Mouse (Mus musculus): ENCODE results near the gene Il1rapl1. TPM values are rescaled to one million over a fixed set of nuclear protein-coding genes. Genes with fewer than 3 reads are reported as not detected.
A peak's percentile ranks its signal among the peaks of the same experiment; 100 is the strongest.

The Il1rapl1 gene
- polyA plus RNA-seq (2015; fragmentation: Nextera tagmentation; extraction: Ambion mirVana): 3.2 and 3.8 TPM in 2 replicates

DNA sequence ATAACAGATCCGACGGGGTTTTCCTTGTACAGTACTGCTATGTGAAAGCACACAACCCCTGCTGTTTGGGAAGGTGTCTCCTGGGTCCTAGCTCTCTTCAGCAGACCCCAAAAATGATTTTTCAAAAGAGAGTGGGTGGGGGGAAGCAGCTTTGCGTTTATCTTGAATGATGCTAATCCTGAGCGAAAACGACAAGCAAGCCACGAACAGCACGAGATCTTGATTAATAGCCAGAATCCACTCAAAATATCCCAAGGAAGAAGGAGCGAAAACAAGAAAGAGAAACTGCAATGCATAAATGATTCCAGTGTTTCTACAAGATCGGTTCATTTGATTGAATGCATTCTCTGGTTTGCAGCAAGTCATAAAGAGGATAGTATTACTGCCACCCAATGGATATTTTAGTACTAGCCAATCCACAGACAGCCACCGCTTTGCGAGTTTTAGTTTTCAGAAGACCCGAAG, at the start of gene Il1rapl1:
Il1rapl1 (minus strand) TSS at position 37 of the 465 bp plus-strand sequence.
- WGBS: 26% methylated on average over 12 of the region's 12 CpGs

GRCm38 (mm10) chrX:88158037-88158436, 42.6 kb upstream of the Il1rapl1 start:
- ATAC-seq: no peak
- WGBS: 46% methylated on average over 2 of the region's 2 CpGs

More for the DNA sequence above, at the start of gene Il1rapl1:
- Histone ChIP-seq H3K27ac (peak within 1 kb of the TSS; percentile 56), H3K9me3 (no peaks in the 10 kb centered on the region), H3K4me1 (replicated peaks) (no peaks in the 10 kb centered on the region), H3K27me3 (no peaks in the 10 kb centered on the region), H3K36me3 (no peaks in the 10 kb centered on the region), H3K4me2 (replicated peaks) (peak within 1 kb of the TSS; percentile 52), H3K4me3 (replicated peaks) (peak within 1 kb of the TSS; percentile 45), H3K9ac (replicated peaks) (peak within 1 kb of the TSS; percentile 52; the same call in 1 of the 2 replicates)
- peak; percentile 87 for ATAC-seq

GRCm38 (mm10) chrX:88125612-88126011, 10.2 kb upstream of the Il1rapl1 start:
- Histone ChIP-seq H3K9me3 (no peaks in the 10 kb centered on the region), H3K4me1 (replicated peaks) (no peaks in the 10 kb centered on the region), H3K4me3 (replicated peaks) (no peak overlapping the region), H3K4me2 (replicated peaks) (no peak overlapping the region), H3K27me3 (no peaks in the 10 kb centered on the region), H3K9ac (replicated peaks) (no peak overlapping the region), H3K27ac (no peak overlapping the region), H3K36me3 (no peaks in the 10 kb centered on the region)
- WGBS: 73% methylated on average over 3 of the region's 3 CpGs
- no peak for ATAC-seq

More at GRCm38 (mm10) chrX:88158037-88158436, 42.6 kb upstream of the Il1rapl1 start:
- Histone ChIP-seq H3K4me2 (replicated peaks) (no peak overlapping the region), H3K9me3 (no peaks in the 10 kb centered on the region), H3K36me3 (no peaks in the 10 kb centered on the region), H3K4me1 (replicated peaks) (no peaks in the 10 kb centered on the region), H3K4me3 (replicated peaks) (no peak overlapping the region), H3K27me3 (no peaks in the 10 kb centered on the region), H3K27ac (no peak overlapping the region), H3K9ac (replicated peaks) (no peak overlapping the region)

- WGBS: 86% methylated on average over 3 of the region's 3 CpGs
- ATAC-seq: no peak
- Histone ChIP-seq H3K4me2 (replicated peaks) (no peak overlapping the region), H3K9me3 (no peaks in the 10 kb centered on the region), H3K4me3 (replicated peaks) (no peak overlapping the region), H3K27me3 (no peaks in the 10 kb centered on the region), H3K36me3 (no peaks in the 10 kb centered on the region), H3K27ac (no peak overlapping the region), H3K9ac (replicated peaks) (no peak overlapping the region), H3K4me1 (replicated peaks) (no peaks in the 10 kb centered on the region)
Observed at GRCm38 (mm10) chrX:88120070-88120469, 4.6 kb upstream of the Il1rapl1 start.

- no peaks in the 10 kb centered on the region for H3K27me3 ChIP-seq
Observed at GRCm38 (mm10) chrX:88117858-88118257, 2.4 kb upstream of the Il1rapl1 start.

GRCm38 (mm10) chrX:88116326-88116725, 881 bp upstream of the Il1rapl1 start:
- WGBS: 15% methylated on average over 3 of the region's 3 CpGs
- Histone ChIP-seq H3K9ac (replicated peaks) (no peak overlapping the region), H3K27me3 (no peaks in the 10 kb centered on the region), H3K4me2 (replicated peaks) (peak overlapping the region; percentile 52), H3K36me3 (no peaks in the 10 kb centered on the region), H3K4me1 (replicated peaks) (no peaks in the 10 kb centered on the region), H3K9me3 (no peaks in the 10 kb centered on the region), H3K27ac (no peak overlapping the region), H3K4me3 (replicated peaks) (peak overlapping the region; percentile 45)
- no peak for ATAC-seq

More at GRCm38 (mm10) chrX:88117858-88118257, 2.4 kb upstream of the Il1rapl1 start:
- H3K4me1 ChIP-seq (replicated peaks): no peaks in the 10 kb centered on the region
- H3K36me3 ChIP-seq: no peaks in the 10 kb centered on the region
- no peak overlapping the region for H3K9ac ChIP-seq (replicated peaks)
- ATAC-seq: no peak
- no peak overlapping the region for H3K27ac ChIP-seq
- 44% methylated on average over 3 of the region's 3 CpGs for WGBS
- H3K4me2 ChIP-seq (replicated peaks): no peak overlapping the region
- H3K4me3 ChIP-seq (replicated peaks): no peak overlapping the region
- no peaks in the 10 kb centered on the region for H3K9me3 ChIP-seq

DNA sequence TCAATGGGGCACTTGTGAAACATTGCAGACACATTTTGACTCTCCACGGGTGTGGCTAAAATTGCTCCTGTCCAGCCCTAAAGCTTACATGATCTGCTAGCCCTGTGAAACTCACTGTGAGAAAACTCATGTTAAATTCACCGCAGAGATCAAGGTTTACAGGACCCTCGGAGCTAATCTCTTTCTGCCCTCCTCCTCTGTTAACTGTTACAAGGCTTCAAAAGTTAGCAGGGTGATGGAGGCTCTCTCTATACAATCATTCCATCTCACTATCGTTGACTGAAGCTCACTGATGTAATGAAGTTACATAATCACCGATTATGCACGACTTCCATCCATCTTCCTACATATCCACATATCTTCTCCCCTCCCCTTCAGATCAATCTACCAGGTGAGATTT, 1.9 kb downstream of the Il1rapl1 start:
- H3K9me3 ChIP-seq: no peaks in the 10 kb centered on the region
- H3K4me3 ChIP-seq (replicated peaks): peak overlapping the region; percentile 45
- ATAC-seq: no peak
- no peaks in the 10 kb centered on the region for H3K36me3 ChIP-seq
- H3K4me2 ChIP-seq (replicated peaks): peak overlapping the region; percentile 52
- no peak overlapping the region for H3K27ac ChIP-seq
- H3K4me1 ChIP-seq (replicated peaks): no peaks in the 10 kb centered on the region
- H3K9ac ChIP-seq (replicated peaks): peak overlapping the region; percentile 10; the same call in 1 of the 2 replicates
- WGBS: 50% methylated on average over 6 of the region's 6 CpGs
- no peaks in the 10 kb centered on the region for H3K27me3 ChIP-seq

- WGBS: 33% methylated on average over 2 of the region's 2 CpGs
- no peak for ATAC-seq
Observed at GRCm38 (mm10) chrX:88112254-88112653, 3.2 kb downstream of the Il1rapl1 start.

DNA sequence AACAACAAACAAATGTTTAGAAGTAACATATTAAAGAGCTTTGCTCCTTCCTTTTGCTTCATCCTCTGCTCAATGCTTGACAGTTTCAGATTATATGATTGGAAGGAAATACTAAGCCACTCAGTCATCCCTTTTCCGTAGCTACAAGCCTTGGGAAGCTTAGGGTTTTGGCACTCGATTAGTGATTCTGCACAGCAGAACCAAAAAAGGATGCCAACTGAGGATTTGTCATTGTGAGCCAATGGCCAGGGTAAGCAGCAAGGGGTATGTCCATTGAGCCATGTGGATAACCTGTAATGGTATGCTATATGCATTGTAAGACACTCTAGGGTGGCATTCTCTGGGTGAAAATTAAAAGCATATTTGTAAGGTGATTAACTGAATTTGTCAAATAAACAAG, 5.7 kb downstream of the Il1rapl1 start:
- WGBS: 66% methylated on average over 2 of the region's 2 CpGs
- Histone ChIP-seq H3K4me2 (replicated peaks) (no peak overlapping the region), H3K4me1 (replicated peaks) (no peaks in the 10 kb centered on the region), H3K36me3 (no peaks in the 10 kb centered on the region), H3K27ac (no peak overlapping the region), H3K27me3 (no peaks in the 10 kb centered on the region), H3K4me3 (replicated peaks) (no peak overlapping the region), H3K9me3 (no peaks in the 10 kb centered on the region), H3K9ac (replicated peaks) (no peak overlapping the region)
- no peak for ATAC-seq

More at GRCm38 (mm10) chrX:88112254-88112653, 3.2 kb downstream of the Il1rapl1 start:
- Histone ChIP-seq H3K4me1 (replicated peaks) (no peaks in the 10 kb centered on the region), H3K9me3 (no peaks in the 10 kb centered on the region), H3K4me2 (replicated peaks) (peak overlapping the region; percentile 32), H3K27ac (no peak overlapping the region), H3K9ac (replicated peaks) (no peak overlapping the region), H3K27me3 (no peaks in the 10 kb centered on the region), H3K4me3 (replicated peaks) (no peak overlapping the region), H3K36me3 (no peaks in the 10 kb centered on the region)

GRCm38 (mm10) chrX:88093936-88094569, 21.4 kb downstream of the Il1rapl1 start:
- Histone ChIP-seq H3K9me3 (no peaks in the 10 kb centered on the region), H3K4me2 (replicated peaks) (no peak overlapping the region), H3K27ac (no peak overlapping the region), H3K4me3 (replicated peaks) (no peak overlapping the region), H3K4me1 (replicated peaks) (no peaks in the 10 kb centered on the region), H3K9ac (replicated peaks) (no peak overlapping the region), H3K27me3 (no peaks in the 10 kb centered on the region), H3K36me3 (no peaks in the 10 kb centered on the region)
- no peak for ATAC-seq

DNA sequence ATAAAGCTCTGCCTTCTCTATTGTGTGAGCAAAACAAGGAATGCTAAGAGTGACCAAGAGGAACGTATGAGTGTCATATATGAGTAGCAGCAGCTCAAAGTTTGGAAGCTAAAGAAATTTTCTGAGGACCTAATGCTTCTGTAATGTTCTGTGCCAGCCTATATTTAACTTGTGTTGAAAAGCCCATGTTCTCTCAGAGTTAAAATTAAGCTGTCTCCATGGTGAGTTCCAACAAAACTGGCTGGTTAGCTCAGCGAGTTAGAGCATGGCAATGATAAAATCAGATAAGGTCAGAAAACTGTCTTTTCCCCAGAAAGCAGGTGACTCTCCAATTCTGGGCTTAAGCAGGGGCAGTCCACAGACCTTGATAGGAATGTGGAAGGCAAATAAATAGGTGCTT, 25.6 kb downstream of the Il1rapl1 start:
- no peak for ATAC-seq
- Histone ChIP-seq H3K27ac (no peak overlapping the region), H3K9me3 (no peaks in the 10 kb centered on the region), H3K36me3 (no peaks in the 10 kb centered on the region), H3K4me1 (replicated peaks) (no peaks in the 10 kb centered on the region), H3K4me2 (replicated peaks) (no peak overlapping the region), H3K9ac (replicated peaks) (no peak overlapping the region), H3K27me3 (no peaks in the 10 kb centered on the region), H3K4me3 (replicated peaks) (no peak overlapping the region)
- 71% methylated on average over 2 of the region's 2 CpGs for WGBS

- no peaks in the 10 kb centered on the region for H3K27me3 ChIP-seq
- H3K4me2 ChIP-seq (replicated peaks): no peak overlapping the region
- no peak for ATAC-seq
- WGBS: 31% methylated on average over 7 of the region's 7 CpGs
- no peak overlapping the region for H3K9ac ChIP-seq (replicated peaks)
- no peak overlapping the region for H3K27ac ChIP-seq
- H3K9me3 ChIP-seq: no peaks in the 10 kb centered on the region
- H3K4me3 ChIP-seq (replicated peaks): no peak overlapping the region
- H3K36me3 ChIP-seq: no peaks in the 10 kb centered on the region
- no peaks in the 10 kb centered on the region for H3K4me1 ChIP-seq (replicated peaks)
Observed at GRCm38 (mm10) chrX:88072741-88073419, 42.6 kb downstream of the Il1rapl1 start.

All from midbrain, embryonic 13.5 days (tissue).